Mouse (Mus musculus): ENCODE measurements around the gene Glrx. TPM values are rescaled to one million over a fixed set of nuclear protein-coding genes. Genes with fewer than 3 reads are reported as not detected.
"Not testable (repeated sequence)": the region's sequence is repeated elsewhere in the genome, so short reads cannot be mapped to it uniquely, and the experiment has no call there.

Gene Glrx
- total and polyA plus RNA-seq, 2 experiments from 2014 or later: 105 to 156 TPM

- Histone ChIP-seq H3K27ac (ENCODE audit: low read depth) (no peak overlapping the region), H3K4me1 (ENCODE audit: control insufficient read depth, insufficient read depth) (no peaks in the 10 kb centered on the region), H3K4me2 (ENCODE audit: low read depth, low read length) (no peak overlapping the region), H3K9me3 (replicated peaks; ENCODE audit: control insufficient read depth, low read length) (no peaks in the 10 kb centered on the region), H3K9ac (replicated peaks; ENCODE audit: low read depth, low read length) (no peak overlapping the region), H3K4me3 (ENCODE audit: low read depth, low read length) (no peak overlapping the region), H3K36me3 (replicated peaks; ENCODE audit: control insufficient read depth, insufficient read depth, low read length) (no peaks in the 10 kb centered on the region), H3K27me3 (ENCODE audit: control insufficient read depth, insufficient read depth, low read length) (no peaks in the 10 kb centered on the region)
- ATAC-seq (ENCODE audit: insufficient read depth, low read depth): no peak
- DNase-seq (ENCODE audit: low spot score): no peak
- 53% methylated on average over 3 of the region's 3 CpGs for WGBS
- no peak for TF ChIP-seq EP300 (IDR thresholded peaks at IDR 0.05; ENCODE audit: low read depth)
- no peak for TF ChIP-seq CTCF (IDR thresholded peaks at IDR 0.05; ENCODE audit: low read depth)
These were observed 21.2 kb upstream of the Glrx start for GRCm38 (mm10) chr13:75818486-75818885.

DNA sequence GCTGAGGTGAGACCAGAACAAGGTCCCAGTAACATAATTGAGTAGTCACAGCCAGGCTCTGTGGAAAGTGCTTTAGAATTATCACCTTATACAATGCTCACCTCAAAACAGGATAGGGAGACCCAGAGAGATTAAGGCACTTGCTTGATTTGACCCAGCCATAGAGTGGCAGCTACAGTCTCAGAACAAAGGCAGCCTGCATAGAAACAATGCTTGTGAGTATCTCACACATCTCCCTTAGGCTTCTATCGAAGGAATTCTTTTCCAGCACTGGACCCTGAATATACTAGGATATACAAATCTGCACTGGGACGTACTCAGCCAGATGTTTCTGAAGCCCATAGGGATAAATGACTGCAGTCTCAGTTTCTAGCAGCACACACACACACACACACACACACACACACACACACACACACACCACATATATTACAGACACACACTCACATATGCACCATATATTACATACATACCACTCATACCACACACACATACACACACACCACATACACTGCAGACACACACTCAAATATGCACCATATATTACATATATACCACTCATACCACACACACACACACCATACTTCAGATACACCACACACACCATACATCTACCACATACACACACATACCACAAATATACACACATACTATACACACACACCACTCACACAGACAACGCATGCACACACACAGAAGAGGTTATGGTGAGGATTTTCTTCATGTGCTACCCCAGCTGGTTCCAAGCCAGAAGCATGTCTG, 20.5 kb upstream of the Glrx start:
- Histone ChIP-seq H3K27ac (ENCODE audit: low read depth) (no peak overlapping the region), H3K4me3 (ENCODE audit: low read depth, low read length) (no peak overlapping the region), H3K9me3 (replicated peaks; ENCODE audit: control insufficient read depth, low read length) (no peaks in the 10 kb centered on the region), H3K36me3 (replicated peaks; ENCODE audit: control insufficient read depth, insufficient read depth, low read length) (no peaks in the 10 kb centered on the region), H3K4me1 (ENCODE audit: control insufficient read depth, insufficient read depth) (no peaks in the 10 kb centered on the region), H3K27me3 (ENCODE audit: control insufficient read depth, insufficient read depth, low read length) (no peaks in the 10 kb centered on the region), H3K4me2 (ENCODE audit: low read depth, low read length) (no peak overlapping the region), H3K9ac (replicated peaks; ENCODE audit: low read depth, low read length) (no peak overlapping the region)
- WGBS: 70% methylated on average over 3 of the region's 3 CpGs
- no peak for TF ChIP-seq EP300 (IDR thresholded peaks at IDR 0.05; ENCODE audit: low read depth)
- no peak for TF ChIP-seq CTCF (IDR thresholded peaks at IDR 0.05; ENCODE audit: low read depth)
- no peak for DNase-seq (ENCODE audit: low spot score)
- ATAC-seq (ENCODE audit: insufficient read depth, low read depth): no peak

DNA sequence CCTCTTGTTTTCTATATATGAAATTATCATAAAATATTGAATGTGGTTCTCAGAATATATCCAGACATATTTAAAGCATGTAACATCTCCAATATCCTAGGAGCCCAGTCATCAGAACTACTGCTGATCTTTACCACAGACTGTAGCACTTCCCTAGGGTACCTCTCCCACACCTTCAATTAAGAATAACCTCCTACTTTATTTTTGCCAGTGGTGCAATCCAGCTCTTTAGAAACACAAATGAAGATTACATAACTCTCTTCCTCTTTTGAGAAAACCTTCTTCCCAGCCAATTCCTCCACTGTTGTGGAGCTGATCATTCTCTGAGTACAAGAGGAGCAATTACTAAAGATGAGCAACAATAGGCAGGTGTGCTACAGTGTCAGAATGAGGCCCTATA, 19.8 kb upstream of the Glrx start:
- H3K27me3 ChIP-seq (ENCODE audit: control insufficient read depth, insufficient read depth, low read length): no peaks in the 10 kb centered on the region
- no peak for DNase-seq (ENCODE audit: low spot score)
- no peaks in the 10 kb centered on the region for H3K36me3 ChIP-seq (replicated peaks; ENCODE audit: control insufficient read depth, insufficient read depth, low read length)
- no peak for TF ChIP-seq EP300 (IDR thresholded peaks at IDR 0.05; ENCODE audit: low read depth)
- no peak for TF ChIP-seq CTCF (IDR thresholded peaks at IDR 0.05; ENCODE audit: low read depth)
- no peak overlapping the region for H3K4me3 ChIP-seq (ENCODE audit: low read depth, low read length)
- no peak overlapping the region for H3K27ac ChIP-seq (ENCODE audit: low read depth)
- H3K9ac ChIP-seq (replicated peaks; ENCODE audit: low read depth, low read length): no peak overlapping the region
- no peaks in the 10 kb centered on the region for H3K9me3 ChIP-seq (replicated peaks; ENCODE audit: control insufficient read depth, low read length)
- H3K4me2 ChIP-seq (ENCODE audit: low read depth, low read length): no peak overlapping the region
- 0 out of 2 replicates have a peak, but pooled peaks cover under 1% of the 10 kb centered on the region for H3K4me1 ChIP-seq (ENCODE audit: control insufficient read depth, insufficient read depth)
- ATAC-seq (ENCODE audit: insufficient read depth, low read depth): no peak

- H3K4me3 ChIP-seq (ENCODE audit: low read depth, low read length); H3K4me1 ChIP-seq (ENCODE audit: control insufficient read depth, insufficient read depth); H3K4me2 ChIP-seq (ENCODE audit: low read depth, low read length); H3K9me3 ChIP-seq (replicated peaks; ENCODE audit: control insufficient read depth, low read length); DNase-seq (ENCODE audit: low spot score); ATAC-seq (ENCODE audit: insufficient read depth, low read depth); H3K27me3 ChIP-seq (ENCODE audit: control insufficient read depth, insufficient read depth, low read length); H3K36me3 ChIP-seq (replicated peaks; ENCODE audit: control insufficient read depth, insufficient read depth, low read length); H3K9ac ChIP-seq (replicated peaks; ENCODE audit: low read depth, low read length); H3K27ac ChIP-seq (ENCODE audit: low read depth): not testable (repeated sequence)
- 76% methylated on average over 4 of the region's 4 CpGs for WGBS
These were observed 17.3 kb upstream of the Glrx start for GRCm38 (mm10) chr13:75822366-75822765.

DNA sequence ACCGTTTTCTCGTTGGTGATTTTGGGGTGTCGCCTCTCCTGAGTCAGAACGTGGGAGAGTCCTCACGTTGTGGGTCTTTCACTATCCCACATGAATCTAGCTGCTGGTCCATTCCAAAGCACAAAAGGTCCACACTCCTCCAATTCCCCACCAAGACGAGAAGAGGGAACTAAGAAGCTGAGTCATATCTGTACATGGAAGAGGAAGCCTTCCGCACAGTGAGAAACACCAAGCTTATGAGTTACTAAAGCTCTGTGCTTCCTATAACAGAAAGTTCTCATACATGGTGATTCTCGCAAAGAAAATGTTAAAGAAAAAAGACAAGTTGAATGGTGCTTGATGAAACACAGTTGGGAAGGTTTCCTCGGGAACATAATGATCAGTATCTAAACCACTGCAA, 16.5 kb upstream of the Glrx start:
- no peaks in the 10 kb centered on the region for H3K36me3 ChIP-seq (replicated peaks; ENCODE audit: control insufficient read depth, insufficient read depth, low read length)
- H3K27ac ChIP-seq (ENCODE audit: low read depth): no peak overlapping the region
- no peaks in the 10 kb centered on the region for H3K27me3 ChIP-seq (ENCODE audit: control insufficient read depth, insufficient read depth, low read length)
- DNase-seq (ENCODE audit: low spot score) (no peak), ATAC-seq (ENCODE audit: insufficient read depth, low read depth) (no peak)
- no peak overlapping the region for H3K4me2 ChIP-seq (ENCODE audit: low read depth, low read length)
- peaks cover 7% of the 10 kb centered on the region; the same call in 1 of the 2 replicates for H3K4me1 ChIP-seq (ENCODE audit: control insufficient read depth, insufficient read depth)
- H3K9ac ChIP-seq (replicated peaks; ENCODE audit: low read depth, low read length): no peak overlapping the region
- H3K4me3 ChIP-seq (ENCODE audit: low read depth, low read length): no peak overlapping the region
- H3K9me3 ChIP-seq (replicated peaks; ENCODE audit: control insufficient read depth, low read length): no peaks in the 10 kb centered on the region
- 84% methylated on average over 8 of the region's 9 CpGs for WGBS
- TF ChIP-seq EP300 (IDR thresholded peaks at IDR 0.05; ENCODE audit: low read depth) (no peak), CTCF (IDR thresholded peaks at IDR 0.05; ENCODE audit: low read depth) (no peak)
